Mouse (Mus musculus): ENCODE data around the gene Gm281. TPM values are rescaled to one million over a fixed set of nuclear protein-coding genes. Genes with fewer than 3 reads are reported as not detected.

Gene Gm281
- polyA plus RNA-seq, 1 experiment from 2014 or later: not detected

- 74% methylated on average over 2 of the region's 2 CpGs for WGBS
These were observed 143.1 kb downstream of the Gm281 start for GRCm38 (mm10) chr14:13771163-13771562.

GRCm38 (mm10) chr14:13770686-13771085, 143.6 kb downstream of the Gm281 start:
- peak overlapping the region; percentile 39; the same call in 1 of the 2 replicates for H3K27ac ChIP-seq (ENCODE audit: low read depth, low read length)
- no peaks in the 10 kb centered on the region for H3K36me3 ChIP-seq (ENCODE audit: control insufficient read depth, insufficient read depth, low read length)
- H3K27me3 ChIP-seq (replicated peaks; ENCODE audit: control insufficient read depth, insufficient read depth, low read length): no peaks in the 10 kb centered on the region
- no peak overlapping the region for H3K9ac ChIP-seq (ENCODE audit: low read depth, low read length)
- H3K4me1 ChIP-seq (ENCODE audit: control insufficient read depth, insufficient read depth, low read depth, low read length): peaks cover 7% of the 10 kb centered on the region
- peak; percentile 97 for ATAC-seq
- WGBS: 5% methylated on average over 1 of the region's 1 CpGs
- H3K4me3 ChIP-seq (ENCODE audit: low read length): no peak overlapping the region
- H3K9me3 ChIP-seq (ENCODE audit: control insufficient read depth, low read length): no peaks in the 10 kb centered on the region
- H3K4me2 ChIP-seq (ENCODE audit: low read length): no peak overlapping the region

More at GRCm38 (mm10) chr14:13771163-13771562, 143.1 kb downstream of the Gm281 start:
- H3K27ac ChIP-seq (ENCODE audit: low read depth, low read length): peak overlapping the region; percentile 39; the same call in 1 of the 2 replicates
- no peaks in the 10 kb centered on the region for H3K36me3 ChIP-seq (ENCODE audit: control insufficient read depth, insufficient read depth, low read length)
- H3K4me3 ChIP-seq (ENCODE audit: low read length): no peak overlapping the region
- H3K9ac ChIP-seq (ENCODE audit: low read depth, low read length): no peak overlapping the region
- H3K9me3 ChIP-seq (ENCODE audit: control insufficient read depth, low read length): no peaks in the 10 kb centered on the region
- H3K4me1 ChIP-seq (ENCODE audit: control insufficient read depth, insufficient read depth, low read depth, low read length): peaks cover 7% of the 10 kb centered on the region
- no peak overlapping the region for H3K4me2 ChIP-seq (ENCODE audit: low read length)
- peak; percentile 62 for ATAC-seq
- no peaks in the 10 kb centered on the region for H3K27me3 ChIP-seq (replicated peaks; ENCODE audit: control insufficient read depth, insufficient read depth, low read length)

Small RNA genes within 50 kb of the gene (microRNA-seq; reads per million reads assigned to microRNA genes)
- not detected for gene Gm27506

Other genes starting within 250 kb of the Gm281 start
- gene Sntn, start 243.6 kb downstream of the Gm281 start, polyA plus RNA-seq (2015; fragmentation: Nextera tagmentation; extraction: Ambion mirVana): not detected in 2 replicates
- 3.1 and 3.3 TPM in 2 replicates for gene Atxn7, start 47.0 kb upstream of the Gm281 start, polyA plus RNA-seq (2015; fragmentation: Nextera tagmentation; extraction: Ambion mirVana)
- 158 and 160 TPM in 2 replicates for gene Thoc7, start 47.4 kb upstream of the Gm281 start, polyA plus RNA-seq (2015; fragmentation: Nextera tagmentation; extraction: Ambion mirVana)
- gene Psmd6, start 206.5 kb upstream of the Gm281 start, polyA plus RNA-seq (2015; fragmentation: Nextera tagmentation; extraction: Ambion mirVana): 244 and 245 TPM in 2 replicates